Mouse (Mus musculus): ENCODE results near the gene Gcnt2.

Gcnt2 gene

GRCm38 (mm10) chr13:40859652-40860399 is at the start of gene Gcnt2:
Gcnt2 (plus strand) TSS chr13:40859754.
- no peak for DNase-seq

DNA sequence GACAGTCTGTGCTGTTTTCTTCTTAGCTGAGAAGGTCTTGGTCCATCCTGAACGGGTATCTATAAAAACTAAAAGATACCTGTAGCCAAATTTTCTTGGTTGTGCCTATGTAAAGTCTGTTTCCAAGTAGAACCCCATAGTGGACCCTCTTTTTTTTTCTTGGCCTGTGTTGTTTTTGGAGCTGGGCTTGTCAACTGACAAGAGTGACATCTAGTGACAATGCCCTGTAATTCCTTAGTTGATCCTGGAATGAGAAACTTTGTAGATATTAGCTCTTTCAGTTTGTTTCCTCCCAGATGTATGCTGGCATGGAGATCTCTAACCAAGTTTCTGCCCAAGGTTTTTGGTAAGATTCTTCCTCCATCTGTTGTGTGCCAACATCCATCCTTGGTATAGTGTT is 38.9 kb upstream of the Gcnt2 start:
- DNase-seq, result no peak

- no peak for DNase-seq
Measured at GRCm38 (mm10) chr13:40821911-40822310, 37.6 kb upstream of the Gcnt2 start.

- DNase-seq, result no peak
Measured at GRCm38 (mm10) chr13:40841146-40841787, 18.3 kb upstream of the Gcnt2 start.

- DNase-seq, result no peak
Measured at GRCm38 (mm10) chr13:40842141-40842540, 17.4 kb upstream of the Gcnt2 start.

DNA sequence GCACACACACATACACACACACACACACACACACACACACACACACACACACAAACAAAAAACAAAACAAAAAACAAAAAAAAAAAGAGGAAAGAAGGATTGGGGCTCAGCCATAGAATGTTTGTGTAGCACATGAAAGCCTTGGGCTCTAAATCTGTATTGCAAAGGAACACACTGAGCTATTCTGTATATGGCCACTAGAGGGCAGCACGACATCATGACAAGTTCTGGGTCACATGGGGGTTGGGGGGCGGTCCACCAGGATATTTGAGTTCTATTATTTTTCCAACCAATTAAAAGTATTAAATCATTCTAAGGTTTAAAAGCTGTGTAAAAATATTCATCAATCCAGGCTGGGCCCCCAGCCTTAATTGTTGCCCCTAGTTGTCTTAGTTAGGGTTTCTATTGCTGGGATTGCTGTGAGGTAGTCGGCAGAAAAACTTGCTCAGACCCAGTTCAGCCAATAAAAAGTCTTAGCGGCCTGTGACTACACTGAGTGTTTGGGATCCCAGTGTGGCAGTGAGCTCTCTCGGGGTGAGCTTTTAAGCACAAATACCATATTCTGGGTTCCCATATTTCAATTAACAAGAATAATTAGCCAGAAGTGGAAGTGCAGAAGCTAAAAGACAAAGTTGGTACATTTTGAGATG is 16.0 kb upstream of the Gcnt2 start:
- peak; percentile 31 to 36 for DNase-seq

DNA sequence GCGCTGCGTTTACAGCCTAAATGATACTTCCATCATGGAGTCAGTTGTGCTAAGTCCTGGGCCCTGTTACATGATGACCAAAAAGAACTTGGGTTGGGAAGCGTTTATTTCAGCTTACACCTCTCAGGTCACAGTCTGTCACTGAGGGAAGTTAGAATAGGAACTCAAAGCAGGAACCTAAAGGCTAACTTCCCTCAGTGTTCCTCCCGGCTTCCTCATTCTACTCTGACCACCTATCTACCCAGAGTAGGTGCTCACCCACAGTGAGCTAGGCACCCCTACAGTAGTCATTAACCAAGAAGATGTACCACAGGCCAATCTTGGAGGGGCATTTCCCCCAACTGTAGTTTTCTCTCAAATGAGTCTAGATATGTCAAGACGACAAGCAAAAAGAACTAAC is 15.4 kb upstream of the Gcnt2 start:
- DNase-seq, result no peak

DNA sequence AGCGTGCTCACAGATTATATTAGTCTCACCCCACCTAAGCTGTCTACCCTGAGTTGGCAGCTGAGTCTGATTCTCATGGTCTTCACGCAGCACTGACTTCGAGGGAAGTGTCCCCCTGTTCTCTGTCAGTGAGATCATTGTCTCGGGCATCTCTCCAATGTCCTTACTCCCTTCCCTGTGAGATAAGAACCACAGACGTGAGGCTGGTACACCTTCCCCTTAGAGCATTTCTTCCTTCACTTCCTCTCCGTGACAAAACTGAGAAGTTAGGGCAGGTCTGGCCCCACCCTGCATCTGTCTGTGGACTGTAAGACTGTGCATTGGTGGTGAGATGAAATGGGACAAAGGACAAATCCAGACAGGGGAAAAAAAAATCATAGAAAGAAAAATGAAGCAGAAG is 13.6 kb upstream of the Gcnt2 start:
- no peak for DNase-seq

DNA sequence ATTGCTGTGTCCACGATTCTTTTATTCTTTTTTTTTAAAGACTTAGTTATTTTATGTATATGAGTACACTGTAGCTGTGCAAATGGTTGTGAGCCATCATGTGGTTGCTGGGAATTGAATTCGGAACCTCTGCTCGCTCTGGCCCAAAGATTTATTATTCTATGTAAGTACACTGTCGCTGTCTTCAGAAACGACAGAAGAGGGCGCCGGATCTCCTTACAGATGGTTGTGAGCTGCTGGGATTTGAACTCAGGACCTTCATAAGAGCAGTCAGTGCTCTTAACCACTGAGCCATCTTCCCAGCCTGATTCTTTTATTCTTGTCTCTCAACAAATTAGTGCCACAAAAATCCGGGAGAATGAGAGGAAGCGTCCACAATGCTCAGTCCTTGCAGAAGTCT is 13.2 kb upstream of the Gcnt2 start:
- no peak for DNase-seq

GRCm38 (mm10) chr13:40847898-40848297 is 11.7 kb upstream of the Gcnt2 start:
- DNase-seq, result no peak

DNA sequence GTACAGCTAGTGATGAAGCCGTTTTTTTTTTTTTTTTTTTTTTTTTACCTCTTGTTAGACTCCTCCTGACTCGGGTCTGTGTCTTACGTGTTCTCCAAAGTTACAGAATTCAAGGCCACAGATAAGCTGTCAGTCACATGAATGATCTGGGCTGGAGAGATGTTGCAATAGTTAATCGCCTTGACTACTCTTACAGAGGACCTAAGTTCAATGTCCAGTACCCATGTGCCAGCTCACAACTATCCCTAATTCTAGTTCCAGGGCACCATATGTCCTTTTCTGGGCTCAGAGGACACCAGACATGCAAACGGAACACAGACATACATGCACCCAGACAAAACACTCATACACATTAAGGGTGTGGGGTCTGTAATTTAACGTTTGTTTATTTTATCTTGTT is 8.9 kb upstream of the Gcnt2 start:
- DNase-seq, result no peak

DNA sequence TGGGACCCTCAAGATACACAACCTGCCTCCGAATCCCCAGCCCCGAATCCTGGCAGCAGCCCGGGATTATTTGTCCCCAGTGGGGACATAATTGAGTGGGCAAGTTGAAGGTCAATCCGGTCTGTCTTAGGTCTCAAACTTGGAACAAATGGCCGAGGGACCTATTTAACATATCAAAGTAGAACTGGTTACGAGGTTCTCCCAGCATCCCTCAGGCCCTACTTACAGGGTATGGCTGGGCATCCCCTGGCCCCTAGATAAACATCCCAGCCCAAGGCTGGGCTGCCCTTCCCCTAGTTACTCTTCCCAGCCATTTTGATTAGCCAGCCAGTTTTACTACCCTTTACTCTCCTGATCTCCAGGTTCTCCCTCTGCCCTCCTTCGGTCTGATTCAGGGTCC is 8.3 kb upstream of the Gcnt2 start:
- no peak for DNase-seq

- no peak for DNase-seq
Measured at GRCm38 (mm10) chr13:40851961-40852360, 7.6 kb upstream of the Gcnt2 start.

DNA sequence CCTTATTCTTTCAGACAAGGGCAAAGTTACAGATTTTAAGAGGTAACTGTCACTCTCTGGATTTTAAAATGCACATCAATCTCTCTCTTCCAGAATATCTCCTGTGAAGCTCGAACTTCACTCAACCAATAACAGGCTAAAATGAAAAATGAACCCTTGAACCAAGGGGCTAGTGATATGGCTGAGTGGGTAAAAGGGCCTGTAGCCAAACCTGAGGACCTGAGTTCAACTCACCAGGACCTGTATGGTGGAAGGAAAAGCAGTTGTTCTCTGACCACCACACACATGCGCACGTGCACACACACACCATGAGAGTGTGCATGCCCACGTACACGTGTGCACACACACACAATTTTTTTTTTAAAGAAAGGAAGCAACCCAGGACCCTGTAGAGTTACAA is 6.8 kb upstream of the Gcnt2 start:
- no peak for DNase-seq

- no peak for DNase-seq
Measured at GRCm38 (mm10) chr13:40853842-40854241, 5.7 kb upstream of the Gcnt2 start.

DNA sequence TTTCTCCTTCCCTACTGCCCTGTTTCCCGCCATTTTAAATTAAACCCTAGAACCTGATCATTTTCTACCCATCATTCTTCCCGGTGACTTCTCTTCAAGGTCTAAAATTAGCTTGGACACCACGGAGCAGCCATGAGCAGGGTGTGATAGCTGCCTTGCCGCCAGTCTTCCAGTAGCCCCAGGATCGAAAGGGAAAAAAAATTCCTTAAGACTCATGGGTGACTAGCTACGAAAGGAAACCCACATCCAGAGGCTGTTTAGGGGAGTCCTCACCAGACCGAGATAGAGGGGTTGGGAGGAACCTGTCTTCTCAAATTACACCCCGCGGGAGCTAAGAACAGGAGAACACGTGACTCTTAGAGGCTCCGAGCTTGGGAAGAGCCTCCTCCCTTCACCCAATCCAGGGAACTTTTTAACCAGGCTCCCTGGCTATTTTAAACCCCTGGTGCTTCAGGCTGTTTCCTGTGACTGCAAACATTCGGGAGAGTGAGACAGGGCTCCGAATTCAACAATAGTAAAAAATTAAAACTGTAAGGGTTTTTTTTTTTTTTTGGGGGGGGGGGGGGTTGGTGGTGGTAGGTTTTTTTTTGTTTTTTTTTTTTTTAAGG is 5.0 kb upstream of the Gcnt2 start:
- DNase-seq, result no peak

DNA sequence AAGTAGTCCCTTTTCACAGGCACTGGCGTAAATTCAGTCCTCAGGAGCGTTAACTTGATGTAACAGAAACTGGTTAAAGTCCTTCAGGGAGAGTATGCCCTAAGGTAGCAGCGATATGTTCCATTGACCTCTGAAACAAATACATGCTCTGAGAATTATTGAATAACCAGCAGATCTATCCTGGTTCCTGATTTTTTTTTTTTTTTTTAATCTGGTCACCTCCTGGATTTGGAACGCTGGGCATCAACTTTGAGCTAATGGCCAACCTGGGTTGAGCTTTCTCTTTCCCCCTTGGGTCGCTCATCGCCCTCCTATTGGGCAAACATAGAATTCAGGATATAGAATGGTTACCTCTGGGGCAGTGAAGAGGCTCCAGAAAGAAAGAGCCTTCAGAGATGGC is 4.3 kb upstream of the Gcnt2 start:
- DNase-seq, result no peak

- no peak for DNase-seq
Measured at GRCm38 (mm10) chr13:40856786-40857185, 2.8 kb upstream of the Gcnt2 start.

GRCm38 (mm10) chr13:40857281-40857818 is 2.2 kb upstream of the Gcnt2 start:
- DNase-seq, result no peak

DNA sequence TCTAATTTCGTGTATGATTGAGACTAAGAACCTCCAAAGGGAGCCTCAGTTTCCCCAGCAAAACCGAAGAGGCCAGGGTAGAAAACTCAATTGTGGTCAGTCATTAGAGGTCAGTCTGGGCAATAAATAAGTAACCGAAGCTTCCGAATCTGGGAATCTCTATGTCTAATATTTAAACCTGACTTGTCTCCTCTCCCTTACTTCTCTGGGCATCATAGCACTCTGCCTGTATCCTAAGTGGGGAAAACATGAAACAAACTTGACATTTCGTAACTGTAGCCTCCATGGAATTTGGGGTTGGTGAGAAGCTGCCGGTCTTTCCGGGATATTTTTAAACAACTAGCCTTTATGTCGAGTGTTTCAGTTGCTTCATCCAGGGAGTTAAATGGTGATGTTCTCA is 329 bp upstream of the Gcnt2 start:
- no peak for DNase-seq

DNA sequence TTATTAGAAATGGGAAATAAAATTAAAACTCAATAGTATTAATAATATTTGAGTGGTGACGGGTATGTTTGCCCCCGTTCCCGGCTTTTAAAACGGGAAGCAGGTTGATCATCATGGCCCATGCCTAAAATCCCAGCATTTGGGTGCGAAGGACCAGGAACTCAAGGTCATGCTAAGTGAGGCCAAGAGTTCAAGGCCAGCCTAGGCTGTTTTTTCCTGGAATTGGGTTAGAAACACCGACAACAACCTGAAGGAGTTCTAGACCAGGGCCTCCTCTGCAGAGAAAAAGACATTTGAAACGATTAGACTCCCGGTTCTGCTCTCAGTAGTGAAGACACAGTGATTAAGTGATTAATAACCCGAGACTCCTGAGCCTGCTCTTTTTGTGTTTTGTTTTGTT is 3.5 kb downstream of the Gcnt2 start:
- no peak for DNase-seq

GRCm38 (mm10) chr13:40868844-40869587 is 9.5 kb downstream of the Gcnt2 start:
- no peak for DNase-seq

DNA sequence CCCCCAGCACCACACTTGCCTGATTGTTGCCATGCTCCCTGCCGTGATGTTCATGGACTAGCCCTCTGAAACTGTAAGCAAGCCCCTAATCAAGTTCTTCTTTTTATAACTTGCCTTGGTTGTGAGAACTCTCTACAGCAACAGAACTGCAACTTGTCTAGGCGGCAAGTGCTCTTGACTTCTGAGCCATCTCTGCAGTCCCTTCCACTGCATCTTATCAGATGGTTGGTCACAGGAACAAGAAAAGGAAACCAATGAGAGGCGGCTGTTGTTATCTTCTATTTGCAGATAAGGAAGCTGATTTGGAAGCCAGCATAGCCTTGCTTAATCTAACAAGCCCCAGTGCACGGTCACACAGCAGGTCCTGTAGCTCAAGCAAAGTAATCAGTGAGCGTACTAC is 14.5 kb downstream of the Gcnt2 start:
- DNase-seq, result no peak
